Mouse (Mus musculus) small intestine, adult 2 months (tissue): ENCODE measurements around the gene Dgkg. TPM values are rescaled to one million over a fixed set of nuclear protein-coding genes. Genes with fewer than 3 reads are reported as not detected.

ENCODE experiments used
- H3K27ac ChIP-seq: fragments of 200-500 bp; 2 replicates; pipeline ENCODE4 v1.5.1; 2012; ENCODE audit warnings: low read depth, low read length, control low read depth, inconsistent platforms; ENCODE audit not compliant: insufficient read depth
- H3K27me3 ChIP-seq: fragments of 200-500 bp; 2 replicates; pipeline ENCODE4 v1.6.1; 2012; ENCODE audit warnings: mild to moderate bottlenecking, moderate library complexity, low read length, inconsistent platforms; ENCODE audit not compliant: control insufficient read depth, insufficient read depth
- H3K36me3 ChIP-seq: fragments of 200-500 bp; 2 replicates; pipeline ENCODE4 v1.6.1; 2012; ENCODE audit warnings: mild to moderate bottlenecking, low read length, control low read depth, inconsistent platforms; ENCODE audit not compliant: control insufficient read depth, insufficient read depth
- H3K4me1 ChIP-seq: fragments of 200-500 bp; 2 replicates; pipeline ENCODE4 v1.6.1; 2012; ENCODE audit warnings: low read length, inconsistent platforms, mixed read lengths; ENCODE audit not compliant: control insufficient read depth, insufficient read depth, insufficient read length
- H3K4me3 ChIP-seq: fragments of 200-500 bp; 2 replicates; pipeline ENCODE4 v1.5.1; 2012; ENCODE audit warnings: low read depth, mild to moderate bottlenecking, control low read depth, inconsistent platforms, low read length, moderate library complexity
- CTCF ChIP-seq: fragments of 200-500 bp; IDR thresholded peaks from 2 replicates; pipeline ENCODE4 v1.5.1; 2012; ENCODE audit warnings: low read depth, mild to moderate bottlenecking, control low read depth, inconsistent platforms, low read length, moderate library complexity, mixed read lengths; ENCODE audit not compliant: insufficient replicate concordance, insufficient read length; ENCODE audit errors: extremely low read depth
- POLR2A ChIP-seq: fragments of 200-500 bp; IDR thresholded peaks from 2 replicates; pipeline ENCODE4 v1.6.1; 2012; ENCODE audit warnings: low read depth, mild to moderate bottlenecking, control low read depth, inconsistent platforms, low read length, moderate library complexity
- WGBS: fragments of 180-500 bp; shearing (Covaris S2); methylation state at CpG from one replicate; pipeline ENCODE4 v1.1.7; 2018; 5-methylcytosine and 5-hydroxymethylcytosine counted together
- polyA plus RNA-seq: library from polyadenylated mRNA; depleted of rRNA; stranded (reverse); fragments of >200 nt; gene quantifications from 2 replicates; pipeline ENCODE4 v1.2.3, GENCODE M21; 2012

Dgkg gene
- polyA plus RNA-seq, 1 experiment, result 0.51 TPM

DNA sequence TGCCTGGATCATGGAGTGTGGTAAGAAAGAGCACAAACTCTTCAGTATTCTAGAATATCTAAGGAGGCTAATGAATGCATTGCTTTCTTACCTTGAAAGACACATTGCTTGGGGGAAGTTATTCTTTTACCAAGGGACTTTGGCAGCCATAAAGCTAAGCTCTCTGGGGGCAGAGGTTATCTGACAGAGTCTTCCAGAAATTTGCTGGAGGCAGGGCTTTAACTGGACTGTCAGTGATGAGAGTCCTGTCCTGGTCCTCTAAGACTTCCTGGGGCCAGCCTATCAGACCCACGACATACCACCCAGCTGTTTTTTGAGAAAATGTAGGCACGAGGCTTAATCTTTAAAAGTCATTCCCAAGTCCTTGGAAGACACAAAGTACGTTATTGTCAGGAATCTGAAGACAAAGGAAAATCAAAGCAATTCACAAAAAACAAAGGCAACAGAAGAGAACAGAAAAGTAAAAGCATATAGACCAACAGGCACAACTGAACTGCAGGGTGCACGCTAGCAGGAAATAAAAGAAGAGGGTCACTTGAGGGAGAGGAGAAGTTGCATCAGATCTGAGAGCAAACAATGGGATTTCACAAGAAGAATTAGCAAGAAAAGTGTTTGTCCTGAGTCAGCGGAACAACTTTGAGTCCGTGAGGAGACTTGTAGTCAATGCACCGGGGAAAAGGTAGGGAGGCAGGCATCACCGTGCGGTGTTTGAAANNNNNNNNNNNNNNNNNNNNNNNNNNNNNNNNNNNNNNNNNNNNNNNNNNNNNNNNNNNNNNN is 146.0 kb downstream of the Dgkg start:
- Histone ChIP-seq H3K27ac (no peak overlapping the region), H3K4me1 (no peaks in the 10 kb centered on the region), H3K36me3 (no peaks in the 10 kb centered on the region), H3K4me3 (no peak overlapping the region), H3K27me3 (no peaks in the 10 kb centered on the region)
- 58% methylated on average over 9 of the region's 9 CpGs for WGBS
- TF ChIP-seq CTCF (no peak), POLR2A (no peak)

DNA sequence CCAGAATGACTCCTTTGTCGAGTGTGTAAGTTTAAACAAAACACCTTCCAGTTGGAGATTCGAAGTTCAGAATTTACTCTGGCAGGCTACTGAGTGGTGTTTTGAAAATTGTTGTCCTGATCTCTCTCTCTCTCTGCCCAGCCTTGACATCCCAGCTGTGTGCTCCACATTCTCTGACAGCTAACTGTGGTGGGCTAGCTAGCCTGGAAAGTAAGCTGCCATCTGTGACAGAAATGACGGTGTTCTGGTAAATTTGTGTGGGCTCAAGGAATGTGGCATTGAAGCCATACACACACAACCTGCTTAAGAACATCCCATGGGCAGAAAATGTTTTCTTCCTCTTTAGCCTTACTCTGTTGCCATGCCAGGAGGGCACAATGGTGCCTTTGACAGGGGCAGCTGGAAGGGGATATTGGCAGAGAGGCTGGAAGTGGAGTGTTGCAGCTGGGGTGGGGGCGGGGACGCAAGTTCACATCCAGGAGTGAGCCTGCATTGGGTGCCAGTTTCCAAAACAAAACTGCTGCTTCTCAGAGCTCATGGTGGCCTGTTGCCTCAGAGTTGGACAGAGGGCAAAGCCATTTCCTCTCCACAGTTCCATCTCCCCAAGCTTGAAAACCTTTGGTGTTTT is 148.0 kb downstream of the Dgkg start:
- TF ChIP-seq POLR2A (no peak), CTCF (no peak)
- Histone ChIP-seq H3K4me1 (peaks cover 1% of the 10 kb centered on the region; the same call in 1 of the 2 replicates), H3K27me3 (no peaks in the 10 kb centered on the region), H3K4me3 (no peak overlapping the region), H3K36me3 (no peaks in the 10 kb centered on the region), H3K27ac (no peak overlapping the region)
- 90% methylated on average over 5 of the region's 5 CpGs for WGBS

DNA sequence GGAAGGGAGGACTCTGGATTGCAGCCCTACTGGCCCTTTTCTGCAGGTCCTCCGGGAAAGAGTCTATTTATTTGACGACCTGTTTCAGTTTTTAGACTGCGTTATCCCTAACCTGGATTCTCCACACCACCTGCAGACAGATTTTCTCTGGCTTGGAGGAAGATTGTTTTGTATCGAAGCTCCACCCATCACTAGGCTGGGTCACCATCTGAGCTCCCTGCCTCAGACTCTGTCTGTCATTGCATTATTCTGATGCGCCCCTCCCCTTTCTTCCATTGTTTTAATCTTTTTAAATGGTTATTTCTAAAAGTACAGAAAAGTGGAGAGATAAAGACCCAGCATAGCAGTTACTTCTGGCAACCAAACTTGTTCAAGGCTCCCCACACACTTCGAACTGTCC is 151.4 kb downstream of the Dgkg start:
- H3K36me3 ChIP-seq, result no peaks in the 10 kb centered on the region
- H3K27ac ChIP-seq, result no peak overlapping the region
- H3K27me3 ChIP-seq, result no peaks in the 10 kb centered on the region
- WGBS, result 86% methylated on average over 6 of the region's 6 CpGs
- TF ChIP-seq POLR2A, result no peak
- no peak for TF ChIP-seq CTCF
- H3K4me1 ChIP-seq, result peaks cover 3% of the 10 kb centered on the region; the same call in 1 of the 2 replicates
- H3K4me3 ChIP-seq, result no peak overlapping the region

DNA sequence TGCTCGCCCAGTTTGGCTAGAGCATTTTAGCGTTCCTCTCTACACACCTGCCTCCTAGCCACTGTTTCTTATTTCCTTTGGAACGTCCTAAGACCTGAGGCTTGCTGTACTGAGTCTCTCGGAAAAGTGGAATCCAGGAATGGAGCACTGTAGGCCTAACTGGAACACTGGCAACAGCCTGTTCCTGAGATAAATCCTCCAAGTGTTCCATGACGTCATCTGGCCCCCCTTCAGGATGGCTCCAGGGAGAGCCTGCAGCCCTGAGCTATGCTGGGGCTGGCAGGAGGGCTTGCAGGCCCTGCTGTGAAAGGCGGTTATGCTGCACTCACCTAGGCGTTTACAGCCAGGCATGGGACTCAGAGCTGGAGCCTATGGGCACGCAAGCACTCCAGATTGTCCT is 152.2 kb downstream of the Dgkg start:
- Histone ChIP-seq H3K4me1 (peaks cover 3% of the 10 kb centered on the region; the same call in 1 of the 2 replicates), H3K4me3 (no peak overlapping the region), H3K36me3 (no peaks in the 10 kb centered on the region), H3K27ac (no peak overlapping the region), H3K27me3 (no peaks in the 10 kb centered on the region)
- TF ChIP-seq POLR2A, result no peak
- TF ChIP-seq CTCF, result no peak
- 76% methylated on average over 8 of the region's 8 CpGs for WGBS

DNA sequence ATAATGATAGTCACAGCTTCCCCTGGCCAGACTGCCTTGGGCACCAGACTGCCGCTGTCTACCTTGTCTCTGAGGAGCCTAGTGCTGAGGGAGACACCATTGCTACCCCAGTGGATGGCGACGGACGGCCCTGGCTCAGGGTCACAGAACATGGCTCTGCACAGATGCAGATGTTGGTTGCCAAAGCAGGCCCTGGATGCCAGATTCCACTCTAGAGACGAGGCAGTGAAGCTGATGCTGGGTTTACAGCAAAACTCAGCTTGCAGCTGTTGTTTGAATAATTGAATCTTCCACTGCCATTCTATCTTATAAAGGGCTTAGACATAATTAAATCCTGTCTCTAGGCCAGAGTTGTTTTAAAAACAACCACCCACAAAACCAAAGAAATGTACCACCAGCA is 153.0 kb downstream of the Dgkg start:
- peaks cover 3% of the 10 kb centered on the region; the same call in 1 of the 2 replicates for H3K4me1 ChIP-seq
- WGBS, result 77% methylated on average over 5 of the region's 5 CpGs
- H3K4me3 ChIP-seq, result no peak overlapping the region
- no peaks in the 10 kb centered on the region for H3K36me3 ChIP-seq
- TF ChIP-seq CTCF (no peak), POLR2A (no peak)
- no peaks in the 10 kb centered on the region for H3K27me3 ChIP-seq
- H3K27ac ChIP-seq, result no peak overlapping the region

DNA sequence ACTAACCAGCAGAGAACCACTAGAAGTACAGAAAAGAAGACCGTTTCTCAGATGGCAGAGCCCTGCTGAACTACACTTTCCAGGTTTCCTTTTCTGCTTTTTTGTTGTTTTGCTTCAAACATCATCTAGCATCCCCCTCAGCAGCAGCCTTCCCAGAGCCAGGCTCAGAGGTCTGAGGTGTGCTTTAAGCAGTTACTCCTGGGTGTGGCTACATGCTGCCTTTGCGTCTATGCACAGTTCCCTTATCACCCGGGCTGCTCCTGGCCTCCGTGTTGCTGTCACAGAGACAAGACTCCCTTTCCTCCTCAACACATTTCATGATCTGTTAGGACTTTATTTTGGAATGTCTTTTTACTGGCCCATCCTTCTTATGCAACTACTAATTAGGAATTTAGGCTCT is 153.6 kb downstream of the Dgkg start:
- no peak overlapping the region for H3K4me3 ChIP-seq
- no peak overlapping the region for H3K27ac ChIP-seq
- WGBS, result 38% methylated on average over 4 of the region's 4 CpGs
- H3K4me1 ChIP-seq, result peaks cover 3% of the 10 kb centered on the region; the same call in 1 of the 2 replicates
- no peaks in the 10 kb centered on the region for H3K27me3 ChIP-seq
- H3K36me3 ChIP-seq, result no peaks in the 10 kb centered on the region
- TF ChIP-seq CTCF (no peak), POLR2A (no peak)

DNA sequence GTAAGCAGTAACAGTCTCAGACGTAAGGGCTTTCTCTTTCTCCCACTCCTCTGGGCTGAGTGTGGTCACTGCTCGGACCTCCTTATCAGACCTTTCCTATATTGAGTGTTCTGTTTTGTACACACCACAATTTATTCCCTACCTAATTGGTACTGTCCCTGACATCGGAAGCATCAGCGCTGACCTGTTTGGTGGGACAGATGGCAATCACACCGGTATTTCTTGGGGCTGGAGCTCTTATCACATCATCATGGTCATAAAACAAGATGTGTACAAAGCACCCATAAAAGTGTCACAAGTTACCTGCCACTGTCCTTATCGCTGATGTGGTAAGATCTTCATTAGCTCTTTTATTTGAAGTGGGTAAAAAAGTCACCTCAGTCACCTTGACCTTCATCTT is 155.2 kb downstream of the Dgkg start:
- WGBS, result 41% methylated on average over 6 of the region's 6 CpGs

More for the DNA sequence above, 155.2 kb downstream of the Dgkg start:
- Histone ChIP-seq H3K27ac (no peak overlapping the region), H3K4me3 (no peak overlapping the region), H3K27me3 (no peaks in the 10 kb centered on the region), H3K36me3 (no peaks in the 10 kb centered on the region), H3K4me1 (peaks cover 3% of the 10 kb centered on the region; the same call in 1 of the 2 replicates)
- TF ChIP-seq CTCF (no peak), POLR2A (no peak)
